Mouse (Mus musculus): ENCODE results near the gene Fermt2.
A peak's percentile ranks its signal among the peaks of the same experiment; 100 is the strongest.

The Fermt2 gene

GRCm38 (mm10) chr14:45464036-45465035 is 65.6 kb downstream of the Fermt2 start:
- no peak for DNase-seq (ENCODE audit: low read depth, low spot score)

GRCm38 (mm10) chr14:45463599-45463998 is 66.3 kb downstream of the Fermt2 start:
- no peak for DNase-seq (ENCODE audit: low read depth, low spot score)

- DNase-seq (ENCODE audit: low read depth, low spot score) = no peak
Measured at GRCm38 (mm10) chr14:45462875-45463475, 66.9 kb downstream of the Fermt2 start.

- DNase-seq (ENCODE audit: low read depth, low spot score) = peak; percentile 81
Measured at GRCm38 (mm10) chr14:45462374-45462773, 67.5 kb downstream of the Fermt2 start.

- DNase-seq (ENCODE audit: low read depth, low spot score) = no peak
Measured at GRCm38 (mm10) chr14:45461945-45462344, 68.0 kb downstream of the Fermt2 start.

GRCm38 (mm10) chr14:45460491-45460890 is 69.4 kb downstream of the Fermt2 start:
- no peak for DNase-seq (ENCODE audit: low read depth, low spot score)

- DNase-seq (ENCODE audit: low read depth, low spot score) = no peak
Measured at GRCm38 (mm10) chr14:45459877-45460276, 70.0 kb downstream of the Fermt2 start.

GRCm38 (mm10) chr14:45457003-45457402 is 72.9 kb downstream of the Fermt2 start:
- no peak for DNase-seq (ENCODE audit: low read depth, low spot score)

- no peak for DNase-seq (ENCODE audit: low read depth, low spot score)
Measured at GRCm38 (mm10) chr14:45456502-45456846, 73.4 kb downstream of the Fermt2 start.

- DNase-seq (ENCODE audit: low read depth, low spot score) = peak; percentile 64
Measured at GRCm38 (mm10) chr14:45455651-45456501, 74.0 kb downstream of the Fermt2 start.

- peak; percentile 21 for DNase-seq (ENCODE audit: low read depth, low spot score)
Measured at GRCm38 (mm10) chr14:45453538-45454233, 76.2 kb downstream of the Fermt2 start.

GRCm38 (mm10) chr14:45452861-45453512 is 76.9 kb downstream of the Fermt2 start:
- peak; percentile 68 for DNase-seq (ENCODE audit: low read depth, low spot score)

GRCm38 (mm10) chr14:45452148-45452547 is 77.8 kb downstream of the Fermt2 start:
- no peak for DNase-seq (ENCODE audit: low read depth, low spot score)

GRCm38 (mm10) chr14:45451090-45451489 is 78.8 kb downstream of the Fermt2 start:
- DNase-seq (ENCODE audit: low read depth, low spot score) = no peak

GRCm38 (mm10) chr14:45446777-45447176 is 83.1 kb downstream of the Fermt2 start:
- no peak for DNase-seq (ENCODE audit: low read depth, low spot score)

GRCm38 (mm10) chr14:45445445-45445844 is 84.5 kb downstream of the Fermt2 start:
- peak; percentile 29 for DNase-seq (ENCODE audit: low read depth, low spot score)

GRCm38 (mm10) chr14:45444870-45445269 is 85.0 kb downstream of the Fermt2 start:
- no peak for DNase-seq (ENCODE audit: low read depth, low spot score)

- peak; percentile 76 for DNase-seq (ENCODE audit: low read depth, low spot score)
Measured at GRCm38 (mm10) chr14:45442781-45443560, 86.9 kb downstream of the Fermt2 start.

GRCm38 (mm10) chr14:45441291-45441690 is 88.6 kb downstream of the Fermt2 start:
- DNase-seq (ENCODE audit: low read depth, low spot score) = peak; percentile 36

GRCm38 (mm10) chr14:45439387-45439786 is 90.5 kb downstream of the Fermt2 start:
- no peak for DNase-seq (ENCODE audit: low read depth, low spot score)
